Mouse (Mus musculus) erythroid progenitor cell, adult 5-6 weeks (primary cell): Measurements from ENCODE around the gene Dnah7b. TPM values are rescaled to one million over a fixed set of nuclear protein-coding genes. Genes with fewer than 3 reads are reported as not detected.
"Not testable (repeated sequence)": the region's sequence is repeated elsewhere in the genome, so short reads cannot be mapped to it uniquely, and the experiment has no call there.

Experiments
- ATAC-seq: replicated peaks from 2 replicates; pipeline ENCODE4 v1.8.0; 2016; ENCODE audit warnings: moderate number of reproducible peaks, mild to moderate bottlenecking, moderate TSS enrichment, inconsistent platforms; ENCODE audit not compliant: poor library complexity, low FRiP score, severe bottlenecking
- total RNA-seq, 2 experiments: library from RNA; stranded (forward) in 1 of 2; stranded (reverse) in 1 of 2; fragments of 150-400 nt in 1 of 2; fragments of 186-747, 209-891 nt in 1 of 2; gene quantifications; 2 replicates each; pipeline versions ENCODE4 v1.2.3 to v1.2.4; 2015 to 2017; ENCODE audit warnings: low replicate concordance in 2 of 2

Gene Dnah7b
- total RNA-seq, 2 experiments from 2014 or later, result not detected

GRCm38 (mm10) chr1:46278911-46279565 lies 212.9 kb downstream of the Dnah7b start:
- not testable (repeated sequence) for ATAC-seq

- ATAC-seq, result not testable (repeated sequence)
Measured at GRCm38 (mm10) chr1:46294451-46294850, 228.3 kb downstream of the Dnah7b start.

GRCm38 (mm10) chr1:46325942-46326341 lies 259.8 kb downstream of the Dnah7b start:
- ATAC-seq, result not testable (repeated sequence)

DNA sequence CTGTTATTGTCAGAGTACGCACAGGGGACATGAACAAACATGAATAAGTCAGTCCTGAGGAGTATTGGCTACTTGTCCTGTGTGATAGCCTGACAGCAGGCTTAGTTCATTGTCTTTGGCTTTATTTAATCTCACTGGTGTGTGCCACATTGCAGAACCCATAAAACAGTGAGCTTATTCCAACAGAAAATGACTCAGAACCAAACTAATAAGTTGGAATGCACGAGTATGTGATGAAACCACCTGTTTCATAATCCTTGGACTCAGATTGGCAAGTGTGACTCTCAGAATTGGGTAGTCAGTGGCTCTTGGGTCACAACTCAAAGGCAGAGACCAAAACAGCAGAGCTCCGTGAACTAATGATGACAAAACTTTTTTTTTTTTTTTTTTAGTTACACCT lies 279.2 kb downstream of the Dnah7b start:
- not testable (repeated sequence) for ATAC-seq

- not testable (repeated sequence) for ATAC-seq
Measured at GRCm38 (mm10) chr1:46380641-46381040, 314.5 kb downstream of the Dnah7b start.

- not testable (repeated sequence) for ATAC-seq
Measured at GRCm38 (mm10) chr1:46394681-46395297, 328.7 kb downstream of the Dnah7b start.

DNA sequence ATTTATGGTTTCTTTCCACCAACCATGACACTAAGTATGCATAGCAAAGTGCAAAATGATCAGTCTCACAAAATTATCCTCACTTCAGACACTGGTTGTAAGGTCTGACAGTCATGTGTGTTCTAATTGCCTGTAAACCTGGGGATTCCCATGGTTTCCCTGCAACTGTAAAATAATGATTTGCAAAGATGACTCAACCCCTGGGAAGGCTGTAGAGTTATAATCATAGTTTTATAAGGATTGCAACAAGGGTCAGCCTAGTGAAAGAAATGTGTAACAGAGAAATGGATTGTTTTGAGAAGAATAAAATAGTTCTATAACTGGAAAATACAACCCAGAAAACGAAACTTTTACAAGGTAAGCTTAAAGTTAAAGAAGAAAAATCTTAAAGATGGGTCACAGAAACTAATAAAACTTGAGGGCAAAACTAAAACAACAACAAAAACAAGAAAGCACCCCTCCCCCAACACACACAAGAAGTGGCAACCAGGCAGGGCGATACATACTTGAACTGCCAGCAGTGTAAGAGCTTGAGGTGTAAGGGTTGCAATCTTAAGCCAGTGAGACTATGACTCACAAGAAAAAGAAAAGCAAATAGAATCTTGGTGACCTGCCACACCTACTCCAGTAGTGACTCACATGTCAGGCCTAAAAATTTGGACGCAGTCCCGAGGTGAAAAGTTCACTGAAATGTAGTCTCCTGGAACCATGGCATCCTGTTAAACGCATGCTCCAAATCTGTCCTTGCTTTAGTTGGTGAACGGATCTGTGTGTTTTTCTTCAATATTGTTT lies 342.4 kb downstream of the Dnah7b start:
- ATAC-seq, result no peak

- not testable (repeated sequence) for ATAC-seq
Measured at GRCm38 (mm10) chr1:46414798-46415197, 348.7 kb downstream of the Dnah7b start.

GRCm38 (mm10) chr1:46416946-46417345 lies 350.8 kb downstream of the Dnah7b start:
- ATAC-seq, result not testable (repeated sequence)

DNA sequence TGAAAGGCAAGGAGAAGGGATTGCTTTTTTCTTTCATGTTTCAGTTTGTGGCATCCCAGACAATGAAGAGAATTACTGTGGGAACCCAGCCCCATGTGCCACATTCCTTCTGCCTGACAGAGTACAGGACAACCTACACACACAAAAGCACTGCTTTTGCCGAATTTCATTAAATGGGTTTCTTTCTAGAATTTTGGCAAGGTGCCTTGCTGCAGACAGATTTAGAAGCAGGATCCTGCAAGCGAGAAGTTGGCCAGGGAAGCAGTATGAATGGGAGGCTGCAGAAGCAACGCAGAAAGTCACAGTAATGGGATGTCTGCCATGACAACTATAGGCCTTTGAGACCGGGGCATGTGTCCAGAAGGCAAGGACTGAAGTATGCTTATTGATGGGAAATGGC lies 352.9 kb downstream of the Dnah7b start:
- ATAC-seq, result not testable (repeated sequence)

Other genes with a start within 250 kb of the Dnah7b start
- gene Gm5269, start 176.0 kb upstream of the Dnah7b start, total RNA-seq (2015; ENCODE audit: low replicate concordance), result not detected in 2 replicates
- not detected in 2 replicates for gene Gm5269, start 176.0 kb upstream of the Dnah7b start, total RNA-seq (2017; ENCODE audit: low replicate concordance)
- gene Slc40a1, start 139.8 kb upstream of the Dnah7b start, total RNA-seq (2015; ENCODE audit: low replicate concordance), result 172 and 187 TPM in 2 replicates
- gene Slc40a1, start 139.8 kb upstream of the Dnah7b start, total RNA-seq (2017; ENCODE audit: low replicate concordance), result 169 and 187 TPM in 2 replicates